Mouse (Mus musculus) liver, postnatal 0 days (tissue): Measurements from ENCODE around the gene Lrriq4. TPM values are rescaled to one million over a fixed set of nuclear protein-coding genes. Genes with fewer than 3 reads are reported as not detected.

Source experiments
- ATAC-seq: fragments of 200-750 bp; cut with Nextera tagmentation; 2 replicates; pipeline ENCODE4 v1.8.0; 2017; ENCODE audit warnings: mild to moderate bottlenecking, moderate library complexity
- DNase-seq: peaks from one replicate; pipeline ENCODE4 v3.0.0-alpha.2; 2016
- H3K27ac ChIP-seq: fragments of 300-500 bp; sonication (generic); 2 replicates; pipeline ENCODE4 v1.5.1; 2014; ENCODE audit warnings: antibody characterized with exemption, moderate library complexity, mild to moderate bottlenecking, low read depth
- H3K27me3 ChIP-seq: fragments of 300-500 bp; sonication (generic); 2 replicates; pipeline ENCODE4 v1.6.1; 2014; ENCODE audit warnings: low read length, control low read depth, mixed read lengths; ENCODE audit not compliant: insufficient read depth
- H3K36me3 ChIP-seq: fragments of 300-500 bp; sonication (generic); replicated peaks from 2 replicates; pipeline ENCODE4 v1.6.1; 2014; ENCODE audit warnings: mild to moderate bottlenecking, control low read depth, low read length, moderate library complexity, mixed read lengths; ENCODE audit not compliant: insufficient read depth
- H3K4me1 ChIP-seq: fragments of 300-500 bp; sonication (generic); 2 replicates; pipeline ENCODE4 v1.6.1; 2014; ENCODE audit warnings: antibody characterized with exemption, mild to moderate bottlenecking, control low read depth; ENCODE audit not compliant: insufficient read depth
- H3K4me2 ChIP-seq: fragments of 300-500 bp; sonication (generic); 2 replicates; pipeline ENCODE4 v1.6.1; 2014; ENCODE audit warnings: low read depth, mild to moderate bottlenecking, low read length, moderate library complexity, mixed read lengths
- H3K4me3 ChIP-seq: fragments of 300-500 bp; sonication (generic); 2 replicates; pipeline ENCODE4 v1.5.1; 2014; ENCODE audit warnings: low read depth, low read length
- H3K9ac ChIP-seq: fragments of 300-500 bp; sonication (generic); replicated peaks from 2 replicates; pipeline ENCODE4 v1.6.1; 2014; ENCODE audit warnings: mild to moderate bottlenecking, moderate library complexity
- H3K9me3 ChIP-seq: fragments of 300-500 bp; sonication (generic); 2 replicates; pipeline ENCODE4 v1.6.1; 2016; ENCODE audit warnings: mild to moderate bottlenecking, control low read depth, low read length, mixed read lengths
- CTCF ChIP-seq: sonication (generic); IDR thresholded peaks from 2 replicates; pipeline ENCODE4 v1.5.1; 2016; ENCODE audit warnings: antibody characterized with exemption, low read depth
- EP300 ChIP-seq: IDR thresholded peaks from 2 replicates; pipeline ENCODE4 v1.6.1; 2016; ENCODE audit warnings: antibody characterized with exemption, low read depth, mild to moderate bottlenecking
- WGBS: fragments of 180-500 bp; shearing (Covaris S2); extraction: QIAGEN DNeasy Blood & Tissue Kit; methylation state at CpG from one replicate; pipeline ENCODE4 v1.1.7; 2014; ENCODE audit not compliant: insufficient replicate concordance; 5-methylcytosine and 5-hydroxymethylcytosine counted together
- polyA plus RNA-seq: library from polyadenylated mRNA; unstranded; fragments of >200 nt; fragmentation: Nextera tagmentation; extraction: Ambion mirVana; gene quantifications from 2 replicates; pipeline ENCODE4 v1.2.1, GENCODE M21; 2015

Gene Lrriq4
- polyA plus RNA-seq, 1 experiment from 2014 or later, result not detected

DNA sequence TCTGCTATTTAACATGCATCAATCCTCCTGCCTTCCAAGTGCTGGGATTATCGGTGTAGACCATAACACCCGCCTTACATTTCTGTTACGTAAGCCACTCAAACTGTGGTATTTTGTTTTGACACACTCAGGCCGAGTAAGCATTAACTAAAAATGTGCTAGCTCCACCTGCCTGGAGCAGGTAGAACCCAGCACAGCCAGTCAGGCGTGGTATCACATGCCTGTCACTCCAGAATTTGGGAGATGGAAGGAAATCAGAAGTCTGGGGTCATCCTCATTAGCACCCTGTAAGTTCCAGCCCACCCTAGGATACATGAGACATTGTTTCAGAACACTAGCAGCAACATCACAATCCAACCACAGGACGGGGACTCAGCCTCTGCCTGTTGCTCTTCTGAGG lies 65.9 kb downstream of the Lrriq4 start:
- Histone ChIP-seq H3K27ac (no peak overlapping the region), H3K4me3 (no peak overlapping the region), H3K4me2 (no peak overlapping the region), H3K4me1 (peaks cover 3% of the 10 kb centered on the region; the same call in 1 of the 2 replicates), H3K27me3 (no peaks in the 10 kb centered on the region), H3K36me3 (no peaks in the 10 kb centered on the region), H3K9ac (no peak overlapping the region), H3K9me3 (no peaks in the 10 kb centered on the region)
- DNase-seq (no peak), ATAC-seq (no peak)
- TF ChIP-seq EP300 (no peak), CTCF (no peak)
- 68% methylated on average over 6 of the region's 6 CpGs for WGBS

GRCm38 (mm10) chr3:30713334-30713733 lies 69.0 kb downstream of the Lrriq4 start:
- Histone ChIP-seq H3K36me3 (no peaks in the 10 kb centered on the region), H3K4me3 (no peak overlapping the region), H3K27me3 (no peaks in the 10 kb centered on the region), H3K9ac (no peak overlapping the region), H3K4me2 (no peak overlapping the region), H3K27ac (no peak overlapping the region), H3K9me3 (no peaks in the 10 kb centered on the region), H3K4me1 (no peaks in the 10 kb centered on the region)
- no peak for DNase-seq
- ATAC-seq, result no peak
- no peak for TF ChIP-seq CTCF
- TF ChIP-seq EP300, result no peak
- 69% methylated on average over 1 of the region's 1 CpGs for WGBS

- 68% methylated on average over 3 of the region's 3 CpGs for WGBS
- Histone ChIP-seq H3K27ac (no peak overlapping the region), H3K9me3 (no peaks in the 10 kb centered on the region), H3K4me1 (no peaks in the 10 kb centered on the region), H3K36me3 (no peaks in the 10 kb centered on the region), H3K27me3 (no peaks in the 10 kb centered on the region), H3K9ac (no peak overlapping the region), H3K4me3 (no peak overlapping the region), H3K4me2 (no peak overlapping the region)
- TF ChIP-seq EP300, result no peak
- no peak for TF ChIP-seq CTCF
- DNase-seq (no peak), ATAC-seq (no peak)
Observed at GRCm38 (mm10) chr3:30718649-30719048, 74.3 kb downstream of the Lrriq4 start.

Other genes with a start within 250 kb of the Lrriq4 start
- 0.85 and 0.89 TPM in 2 replicates for gene Mecom, start 96.5 kb upstream of the Lrriq4 start, polyA plus RNA-seq
- not detected in 2 replicates for gene Actrt3, start 44.6 kb upstream of the Lrriq4 start, polyA plus RNA-seq
- 6.2 and 7.5 TPM in 2 replicates for gene Mynn, start 42.4 kb upstream of the Lrriq4 start, polyA plus RNA-seq
- gene Lrrc34, start 3.4 kb downstream of the Lrriq4 start, polyA plus RNA-seq, result 0.06 and 0.14 TPM in 2 replicates
- 0.06 TPM in 1 of 2 replicates, not detected in the other for gene Lrrc31, start 55.3 kb downstream of the Lrriq4 start, polyA plus RNA-seq
- 0.04 TPM in 2 replicates for gene Samd7, start 101.8 kb downstream of the Lrriq4 start, polyA plus RNA-seq
- 90.8 and 102 TPM in 2 replicates for gene Sec62, start 148.4 kb downstream of the Lrriq4 start, polyA plus RNA-seq
- 5.4 and 5.9 TPM in 2 replicates for gene Gpr160, start 211.4 kb downstream of the Lrriq4 start, polyA plus RNA-seq